Mouse (Mus musculus) heart, postnatal 4 days (tissue): ENCODE results near the gene Cdkl1. TPM values are rescaled to one million over a fixed set of nuclear protein-coding genes. Genes with fewer than 3 reads are reported as not detected.

Source experiments
- DNase-seq: peaks from one replicate; pipeline ENCODE4 v3.0.0; 2021
- microRNA-seq, 2 experiments: library from miRNA; unstranded; fragments of <30 nt; microRNA quantifications; one replicate each; pipeline ENCODE4 v1.2.0; 2021 to 2022
- total RNA-seq, 2 experiments: library from RNA; stranded (reverse); gene quantifications; 2 replicates each; pipeline ENCODE4 v1.2.3; 2021

Gene Cdkl1
- total RNA-seq, 2 experiments from 2014 or later, result 12.3 to 12.7 TPM

- DNase-seq, result no peak
These were observed 46.9 kb downstream of the Cdkl1 start for GRCm38 (mm10) chr12:69744138-69744537.

DNA sequence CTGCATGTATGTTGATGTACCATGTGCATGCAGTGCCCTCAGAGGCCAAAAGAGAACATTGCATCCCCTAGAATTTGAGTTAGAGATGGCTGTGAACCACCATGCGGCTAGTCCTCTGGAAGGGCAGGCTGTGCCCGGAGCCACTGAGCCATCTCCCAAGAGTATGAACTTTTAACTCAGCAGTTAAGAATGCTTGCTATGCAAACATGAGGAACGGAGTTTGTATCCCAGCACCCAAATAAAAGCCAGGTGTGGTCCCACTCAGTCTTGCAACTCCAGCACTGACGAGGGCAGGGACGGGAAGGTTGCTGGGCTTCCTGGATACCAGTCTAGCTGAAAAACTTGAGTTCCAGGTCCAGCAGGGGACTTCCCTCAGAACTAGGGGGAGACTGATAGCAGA lies 49.1 kb downstream of the Cdkl1 start:
- no peak for DNase-seq

DNA sequence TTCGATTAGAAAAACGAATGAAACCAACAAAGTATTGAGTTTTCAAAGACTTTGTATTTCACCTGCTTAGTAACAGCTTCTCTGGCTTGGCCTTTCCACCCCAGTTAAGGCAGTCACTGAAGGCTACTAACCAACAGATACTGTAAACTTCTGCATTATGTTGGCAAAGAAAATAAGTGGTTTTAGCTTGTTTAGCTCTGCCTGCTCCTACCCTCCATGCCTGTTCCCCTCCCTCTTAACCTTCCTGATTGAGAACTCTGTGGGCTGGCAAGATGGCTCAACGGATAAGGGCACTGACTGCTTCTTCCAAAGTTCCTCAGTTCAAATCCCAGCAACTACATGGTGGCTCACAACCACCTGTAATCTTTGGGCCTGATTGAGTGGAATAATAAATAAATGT lies 57.1 kb downstream of the Cdkl1 start:
- no peak for DNase-seq

DNA sequence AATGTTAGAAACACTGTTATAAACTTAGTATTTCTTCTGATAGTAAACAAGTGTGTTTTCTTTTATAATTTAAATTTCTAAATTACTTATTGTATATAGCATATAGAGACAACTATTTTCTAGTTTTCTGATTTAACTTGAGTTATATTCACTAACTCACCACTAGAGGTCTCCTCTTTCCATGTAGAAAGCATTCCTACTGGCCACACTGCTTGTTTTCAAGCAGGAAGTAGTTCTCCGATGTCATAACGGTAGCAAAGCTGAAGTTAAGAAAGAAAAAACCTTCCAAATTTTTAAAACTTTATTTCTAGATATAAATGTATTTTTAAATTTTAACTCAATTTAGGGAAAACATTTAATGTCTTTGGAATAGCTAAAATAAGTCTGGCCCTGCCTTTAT lies 57.5 kb downstream of the Cdkl1 start:
- no peak for DNase-seq

DNA sequence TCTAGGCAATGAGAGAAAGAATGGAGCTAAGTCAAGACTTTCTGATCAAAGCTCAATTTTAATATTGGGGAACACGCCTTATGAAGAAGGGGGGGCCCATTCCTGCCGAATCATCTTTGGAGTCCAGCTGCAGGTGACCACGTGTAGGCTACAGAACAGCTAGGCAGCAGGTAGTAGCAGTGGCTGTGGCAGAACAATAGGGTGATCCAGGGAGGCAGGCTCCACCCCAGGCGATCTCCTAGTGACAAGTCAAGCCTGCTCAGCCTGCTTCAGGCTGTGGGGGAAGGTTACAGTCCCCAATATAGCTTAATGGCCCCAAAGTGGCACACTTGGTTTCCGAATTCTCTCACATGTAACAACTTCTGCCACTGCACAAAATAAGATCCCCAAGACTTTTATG lies 58.8 kb downstream of the Cdkl1 start:
- DNase-seq, result no peak

GRCm38 (mm10) chr12:69730306-69730705 lies 60.8 kb downstream of the Cdkl1 start:
- DNase-seq, result no peak

- DNase-seq, result no peak
These were observed 61.8 kb downstream of the Cdkl1 start for GRCm38 (mm10) chr12:69729246-69729645.

- DNase-seq, result peak; percentile 97
These were observed 66.2 kb downstream of the Cdkl1 start, which contains the start of the genes L2hgdh and Atp5s for GRCm38 (mm10) chr12:69724711-69725460. Gene L2hgdh (minus strand): TSS chr12:69724873. Gene Atp5s (plus strand): TSS chr12:69724950.

- no peak for DNase-seq
These were observed 66.9 kb downstream of the Cdkl1 start for GRCm38 (mm10) chr12:69724018-69724710.

DNA sequence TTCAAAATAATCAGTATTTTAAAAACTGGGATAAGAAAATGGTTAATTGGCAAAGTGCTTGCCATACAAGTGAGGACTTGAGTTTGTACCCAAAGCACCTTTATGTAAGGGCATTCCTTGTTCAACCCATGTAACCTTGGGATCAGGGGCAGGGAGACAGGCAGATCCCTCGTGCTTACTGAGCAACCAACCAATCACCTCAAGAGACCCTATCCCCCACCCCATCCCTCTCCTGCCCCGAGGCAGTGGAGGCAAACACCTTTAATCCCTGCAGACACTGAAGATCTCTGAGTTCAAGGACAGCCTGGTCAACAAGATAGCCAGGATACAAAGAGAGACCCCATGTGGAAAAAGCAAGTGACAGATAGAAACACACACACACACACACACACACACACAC lies 67.7 kb downstream of the Cdkl1 start:
- no peak for DNase-seq

- DNase-seq, result no peak
These were observed 68.2 kb downstream of the Cdkl1 start for GRCm38 (mm10) chr12:69722857-69723256.

GRCm38 (mm10) chr12:69713628-69714027 lies 77.4 kb downstream of the Cdkl1 start:
- DNase-seq, result no peak

- no peak for DNase-seq
These were observed 86.1 kb downstream of the Cdkl1 start for GRCm38 (mm10) chr12:69704799-69705458.

DNA sequence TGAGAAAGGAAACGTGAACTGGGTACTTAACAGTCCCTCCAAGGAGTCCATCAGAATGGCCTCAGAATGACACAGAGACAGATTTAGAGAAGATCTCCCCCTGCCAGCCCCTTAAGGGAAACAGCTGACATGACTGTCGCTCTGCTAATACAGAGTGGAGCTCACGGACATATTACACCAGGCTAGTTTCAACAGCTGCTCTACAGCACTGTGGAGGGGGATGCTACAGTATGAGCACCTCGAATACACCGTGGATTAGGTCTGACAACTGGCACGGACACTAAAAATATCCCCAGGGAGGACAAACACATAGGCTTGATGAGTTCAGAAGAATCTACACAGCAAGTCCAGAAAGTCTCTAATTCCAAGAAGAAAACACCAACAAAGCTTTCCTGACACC lies 92.7 kb downstream of the Cdkl1 start:
- no peak for DNase-seq

Small RNAs within 50 kb of the gene (microRNA-seq; reads per million reads assigned to microRNA genes)
- 0 reads per million in 2 experiments for gene Mir681

Other genes with a start within 250 kb of the Cdkl1 start
- 1 to 10 TPM; 6.3 to 6.9 TPM for gene Vcpkmt, start 208.2 kb downstream of the Cdkl1 start, total RNA-seq
- 10 to 100 TPM; 28.2 to 30.3 TPM for gene Sos2, start 109.4 kb downstream of the Cdkl1 start, total RNA-seq
- 10 to 100 TPM; 23.5 to 23.8 TPM for gene L2hgdh, start 66.4 kb downstream of the Cdkl1 start, total RNA-seq
- 10 to 100 TPM; 16.9 to 21.2 TPM for gene Atp5s, start 66.3 kb downstream of the Cdkl1 start, total RNA-seq
- gene Atl1, start 101.3 kb upstream of the Cdkl1 start, total RNA-seq, result 10 to 100 TPM; 10.1 to 11.0 TPM
- gene Map4k5, start 101.9 kb upstream of the Cdkl1 start, total RNA-seq, result 10 to 100 TPM; 41.9 to 44.7 TPM
- 10 to 100 TPM; 38.7 to 39.1 TPM for gene Sav1, start 195.7 kb upstream of the Cdkl1 start, total RNA-seq